Mouse (Mus musculus) T-cell, adult 2 months (primary cell): ENCODE measurements at regions not wholly inside any gene's neighbourhood (a gene's known extent, or its start where the extent isn't known, plus 50 kb on each side); places are given as distances from the start of the nearest gene placed in this dataset.

Source experiments
- DNase-seq: peaks from one replicate; pipeline ENCODE4 v3.0.0; 2022; ENCODE audit warnings: low spot score

- DNase-seq = no peak
Observed at GRCm38 (mm10) chr15:61294131-61294530, 371.3 kb upstream of the A1bg start.

- no peak for DNase-seq
Observed at GRCm38 (mm10) chr15:61268766-61269165, 346.0 kb upstream of the A1bg start.

- DNase-seq = no peak
Observed at GRCm38 (mm10) chr15:61259047-61259446, 336.2 kb upstream of the A1bg start.

GRCm38 (mm10) chr15:61244511-61244910, 321.7 kb upstream of the A1bg start:
- no peak for DNase-seq

GRCm38 (mm10) chr15:61242161-61242681, 319.4 kb upstream of the A1bg start:
- no peak for DNase-seq

GRCm38 (mm10) chr15:61241741-61242140, 318.9 kb upstream of the A1bg start:
- DNase-seq = no peak

- DNase-seq = no peak
Observed at GRCm38 (mm10) chr15:61240344-61240743, 317.5 kb upstream of the A1bg start.

- no peak for DNase-seq
Observed at GRCm38 (mm10) chr15:61239414-61239813, 316.6 kb upstream of the A1bg start.

- DNase-seq = no peak
Observed at GRCm38 (mm10) chr15:61238996-61239395, 316.2 kb upstream of the A1bg start.

GRCm38 (mm10) chr15:61229579-61229978, 306.8 kb upstream of the A1bg start:
- no peak for DNase-seq

- DNase-seq = no peak
Observed at GRCm38 (mm10) chr15:61222923-61223322, 300.1 kb upstream of the A1bg start.

GRCm38 (mm10) chr15:61210161-61210560, 287.3 kb upstream of the A1bg start:
- DNase-seq = no peak

- DNase-seq = no peak
Observed at GRCm38 (mm10) chr15:61189981-61190380, 267.2 kb upstream of the A1bg start.

GRCm38 (mm10) chr15:61189481-61189880, 266.7 kb upstream of the A1bg start:
- no peak for DNase-seq

- no peak for DNase-seq
Observed at GRCm38 (mm10) chr15:61184597-61184963, 261.8 kb upstream of the A1bg start.

- DNase-seq = no peak
Observed at GRCm38 (mm10) chr15:61183751-61184596, 261.2 kb upstream of the A1bg start.

- DNase-seq = no peak
Observed at GRCm38 (mm10) chr15:61183291-61183690, 260.5 kb upstream of the A1bg start.

- no peak for DNase-seq
Observed at GRCm38 (mm10) chr15:61168842-61169416, 246.1 kb upstream of the A1bg start.

- no peak for DNase-seq
Observed at GRCm38 (mm10) chr15:61165050-61165449, 242.2 kb upstream of the A1bg start.

GRCm38 (mm10) chr15:61161397-61161796, 238.6 kb upstream of the A1bg start:
- no peak for DNase-seq

GRCm38 (mm10) chr15:61160666-61161065, 237.9 kb upstream of the A1bg start:
- DNase-seq = no peak

- no peak for DNase-seq
Observed at GRCm38 (mm10) chr15:61159552-61159951, 236.7 kb upstream of the A1bg start.

GRCm38 (mm10) chr15:61158041-61158545, 235.3 kb upstream of the A1bg start:
- no peak for DNase-seq
